Mouse (Mus musculus): Measurements from ENCODE around the gene Plin3. TPM values are rescaled to one million over a fixed set of nuclear protein-coding genes. Genes with fewer than 3 reads are reported as not detected.

Gene Plin3
- polyA plus RNA-seq, 1 experiment from 2014 or later, result 94.2 TPM

- Histone ChIP-seq H3K9ac (no peak overlapping the region), H3K4me1 (peaks cover 25% of the 10 kb centered on the region), H3K4me2 (no peak overlapping the region), H3K27ac (0 out of 2 replicates have a peak overlapping the region, but pooled peaks have one; percentile 38), H3K9me3 (no peaks in the 10 kb centered on the region), H3K4me3 (no peak overlapping the region), H3K27me3 (no peaks in the 10 kb centered on the region), H3K36me3 (peaks cover 81% of the 10 kb centered on the region)
- 82% methylated on average over 4 of the region's 4 CpGs for WGBS
- no peak for ATAC-seq (ENCODE audit: insufficient number of reproducible peaks, low FRiP score, low TSS enrichment, low read depth)
These were observed 9.9 kb downstream of the Plin3 start for GRCm38 (mm10) chr17:56282802-56283201.

- H3K27ac ChIP-seq, result no peak overlapping the region; the same call in 1 of the 2 replicates
- peaks cover 75% of the 10 kb centered on the region for H3K36me3 ChIP-seq
These were observed 11.5 kb downstream of the Plin3 start for GRCm38 (mm10) chr17:56281193-56281592.

GRCm38 (mm10) chr17:56279481-56280155 is 13.1 kb downstream of the Plin3 start:
- WGBS, result 76% methylated on average over 12 of the region's 12 CpGs
- ATAC-seq (ENCODE audit: insufficient number of reproducible peaks, low FRiP score, low TSS enrichment, low read depth), result no peak
- Histone ChIP-seq H3K4me1 (peaks cover 29% of the 10 kb centered on the region), H3K27ac (peak overlapping the region; percentile 55), H3K27me3 (no peaks in the 10 kb centered on the region), H3K9me3 (no peaks in the 10 kb centered on the region), H3K36me3 (peaks cover 59% of the 10 kb centered on the region), H3K4me3 (no peak overlapping the region), H3K9ac (no peak overlapping the region), H3K4me2 (no peak overlapping the region)

More at GRCm38 (mm10) chr17:56281193-56281592, 11.5 kb downstream of the Plin3 start:
- Histone ChIP-seq H3K9me3 (no peaks in the 10 kb centered on the region), H3K9ac (no peak overlapping the region), H3K4me2 (no peak overlapping the region), H3K4me3 (no peak overlapping the region), H3K4me1 (peaks cover 24% of the 10 kb centered on the region), H3K27me3 (no peaks in the 10 kb centered on the region)
- 92% methylated on average over 12 of the region's 12 CpGs for WGBS
- no peak for ATAC-seq (ENCODE audit: insufficient number of reproducible peaks, low FRiP score, low TSS enrichment, low read depth)

GRCm38 (mm10) chr17:56278340-56278739 is 14.3 kb downstream of the Plin3 start:
- no peaks in the 10 kb centered on the region for H3K27me3 ChIP-seq
- no peak overlapping the region for H3K4me2 ChIP-seq
- no peaks in the 10 kb centered on the region for H3K9me3 ChIP-seq
- peaks cover 53% of the 10 kb centered on the region for H3K36me3 ChIP-seq
- H3K4me3 ChIP-seq, result no peak overlapping the region
- 90% methylated on average over 5 of the region's 5 CpGs for WGBS
- peak overlapping the region; percentile 87 for H3K27ac ChIP-seq
- peaks cover 35% of the 10 kb centered on the region for H3K4me1 ChIP-seq
- ATAC-seq (ENCODE audit: insufficient number of reproducible peaks, low FRiP score, low TSS enrichment, low read depth), result no peak
- H3K9ac ChIP-seq, result no peak overlapping the region

GRCm38 (mm10) chr17:56277567-56277893 is 15.1 kb downstream of the Plin3 start:
- Histone ChIP-seq H3K4me3 (peak overlapping the region; percentile 62), H3K27me3 (no peaks in the 10 kb centered on the region), H3K4me2 (peak overlapping the region; percentile 66), H3K4me1 (peaks cover 39% of the 10 kb centered on the region), H3K36me3 (peaks cover 47% of the 10 kb centered on the region), H3K9me3 (no peaks in the 10 kb centered on the region), H3K27ac (peak overlapping the region; percentile 87), H3K9ac (no peak overlapping the region)
- 42% methylated on average over 2 of the region's 2 CpGs for WGBS
- ATAC-seq (ENCODE audit: insufficient number of reproducible peaks, low FRiP score, low TSS enrichment, low read depth), result no peak

GRCm38 (mm10) chr17:56276643-56277566 is 15.8 kb downstream of the Plin3 start, which contains the start of gene Ticam1:
Gene Ticam1, minus strand, starts transcription at chr17:56276786.
- 4% methylated on average over 21 of the region's 21 CpGs for WGBS
- H3K9me3 ChIP-seq, result no peaks in the 10 kb centered on the region
- peak; percentile 89 for ATAC-seq (ENCODE audit: insufficient number of reproducible peaks, low FRiP score, low TSS enrichment, low read depth)

GRCm38 (mm10) chr17:56275842-56276480 is 16.7 kb downstream of the Plin3 start:
- peak overlapping the region; percentile 63 for H3K9ac ChIP-seq
- H3K27me3 ChIP-seq, result no peaks in the 10 kb centered on the region
- H3K27ac ChIP-seq, result peak overlapping the region; percentile 87
- H3K4me2 ChIP-seq, result peak overlapping the region; percentile 66
- no peak for ATAC-seq (ENCODE audit: insufficient number of reproducible peaks, low FRiP score, low TSS enrichment, low read depth)
- H3K4me1 ChIP-seq, result peaks cover 36% of the 10 kb centered on the region
- WGBS, result 24% methylated on average over 5 of the region's 5 CpGs
- H3K9me3 ChIP-seq, result no peaks in the 10 kb centered on the region
- peaks cover 48% of the 10 kb centered on the region for H3K36me3 ChIP-seq
- peak overlapping the region; percentile 62 for H3K4me3 ChIP-seq

More at GRCm38 (mm10) chr17:56276643-56277566, 15.8 kb downstream of the Plin3 start, which contains the start of gene Ticam1:
- peak within 1 kb of the TSS; percentile 87 for H3K27ac ChIP-seq
- no peaks in the 10 kb centered on the region for H3K27me3 ChIP-seq
- peak within 1 kb of the TSS; percentile 62 for H3K4me3 ChIP-seq
- peaks cover 41% of the 10 kb centered on the region for H3K4me1 ChIP-seq
- H3K36me3 ChIP-seq, result peaks cover 48% of the 10 kb centered on the region
- peak within 1 kb of the TSS; percentile 63 for H3K9ac ChIP-seq
- H3K4me2 ChIP-seq, result peak within 1 kb of the TSS; percentile 66

- no peak for ATAC-seq (ENCODE audit: insufficient number of reproducible peaks, low FRiP score, low TSS enrichment, low read depth)
- 88% methylated on average over 5 of the region's 5 CpGs for WGBS
These were observed 18.7 kb downstream of the Plin3 start for GRCm38 (mm10) chr17:56273986-56274385.

GRCm38 (mm10) chr17:56273482-56273881 is 19.2 kb downstream of the Plin3 start:
- no peak for ATAC-seq (ENCODE audit: insufficient number of reproducible peaks, low FRiP score, low TSS enrichment, low read depth)
- H3K9me3 ChIP-seq, result no peaks in the 10 kb centered on the region
- 78% methylated on average over 7 of the region's 7 CpGs for WGBS
- H3K27ac ChIP-seq, result no peak overlapping the region
- no peak overlapping the region for H3K9ac ChIP-seq
- H3K36me3 ChIP-seq, result peaks cover 42% of the 10 kb centered on the region
- H3K4me2 ChIP-seq, result no peak overlapping the region
- no peaks in the 10 kb centered on the region for H3K27me3 ChIP-seq
- peaks cover 39% of the 10 kb centered on the region for H3K4me1 ChIP-seq
- H3K4me3 ChIP-seq, result no peak overlapping the region

More at GRCm38 (mm10) chr17:56273986-56274385, 18.7 kb downstream of the Plin3 start:
- peaks cover 46% of the 10 kb centered on the region for H3K36me3 ChIP-seq
- H3K9me3 ChIP-seq, result no peaks in the 10 kb centered on the region
- H3K27me3 ChIP-seq, result no peaks in the 10 kb centered on the region
- no peak overlapping the region for H3K4me2 ChIP-seq
- no peak overlapping the region for H3K27ac ChIP-seq
- H3K9ac ChIP-seq, result no peak overlapping the region
- H3K4me3 ChIP-seq, result no peak overlapping the region
- peaks cover 39% of the 10 kb centered on the region for H3K4me1 ChIP-seq

GRCm38 (mm10) chr17:56272644-56273043 is 20.0 kb downstream of the Plin3 start:
- WGBS, result 73% methylated on average over 3 of the region's 3 CpGs

GRCm38 (mm10) chr17:56271609-56272253 is 20.9 kb downstream of the Plin3 start:
- peaks cover 29% of the 10 kb centered on the region for H3K4me1 ChIP-seq
- H3K4me2 ChIP-seq, result no peak overlapping the region
- H3K36me3 ChIP-seq, result peaks cover 33% of the 10 kb centered on the region
- H3K27me3 ChIP-seq, result no peaks in the 10 kb centered on the region
- WGBS, result 81% methylated on average over 12 of the region's 12 CpGs
- no peak overlapping the region for H3K9ac ChIP-seq
- no peak overlapping the region for H3K4me3 ChIP-seq
- H3K9me3 ChIP-seq, result no peaks in the 10 kb centered on the region
- no peak for ATAC-seq (ENCODE audit: insufficient number of reproducible peaks, low FRiP score, low TSS enrichment, low read depth)
- H3K27ac ChIP-seq, result no peak overlapping the region

More at GRCm38 (mm10) chr17:56272644-56273043, 20.0 kb downstream of the Plin3 start:
- H3K36me3 ChIP-seq, result peaks cover 34% of the 10 kb centered on the region
- no peak overlapping the region for H3K9ac ChIP-seq
- no peaks in the 10 kb centered on the region for H3K9me3 ChIP-seq
- peaks cover 35% of the 10 kb centered on the region for H3K4me1 ChIP-seq
- no peak overlapping the region for H3K27ac ChIP-seq
- H3K4me2 ChIP-seq, result no peak overlapping the region
- no peak for ATAC-seq (ENCODE audit: insufficient number of reproducible peaks, low FRiP score, low TSS enrichment, low read depth)
- no peaks in the 10 kb centered on the region for H3K27me3 ChIP-seq
- no peak overlapping the region for H3K4me3 ChIP-seq

All from limb, embryonic 15.5 days (tissue).